Mouse (Mus musculus): ENCODE results near the gene Prkn. TPM values are rescaled to one million over a fixed set of nuclear protein-coding genes. Genes with fewer than 3 reads are reported as not detected.

Gene Prkn
- polyA plus RNA-seq, 1 experiment: 0.58 TPM

GRCm38 (mm10) chr17:11912136-11912535 lies 1072.0 kb downstream of the Prkn start:
- no peak overlapping the region for H3K27ac ChIP-seq (ENCODE audit: insufficient read depth, low read depth, low read length)
- WGBS: 73% methylated on average over 4 of the region's 4 CpGs
- TF ChIP-seq POLR2A (IDR thresholded peaks at IDR 0.05; ENCODE audit: low read depth, low read length): no peak
- no peak for TF ChIP-seq CTCF (IDR thresholded peaks at IDR 0.05; ENCODE audit: extremely low read depth, insufficient read length, insufficient replicate concordance, low read depth, low read length)
- no peaks in the 10 kb centered on the region for H3K27me3 ChIP-seq (ENCODE audit: control insufficient read depth, insufficient read depth, low read length)
- H3K4me1 ChIP-seq (ENCODE audit: control insufficient read depth, insufficient read depth, insufficient read length, low read length): no peaks in the 10 kb centered on the region
- no peak overlapping the region for H3K4me3 ChIP-seq (ENCODE audit: low read depth, low read length)
- H3K36me3 ChIP-seq (ENCODE audit: control insufficient read depth, insufficient read depth, low read length): no peaks in the 10 kb centered on the region

GRCm38 (mm10) chr17:11912872-11913365 lies 1072.7 kb downstream of the Prkn start:
- H3K4me3 ChIP-seq (ENCODE audit: low read depth, low read length): no peak overlapping the region
- H3K36me3 ChIP-seq (ENCODE audit: control insufficient read depth, insufficient read depth, low read length): no peaks in the 10 kb centered on the region
- no peaks in the 10 kb centered on the region for H3K4me1 ChIP-seq (ENCODE audit: control insufficient read depth, insufficient read depth, insufficient read length, low read length)
- WGBS: 7% methylated on average over 19 of the region's 19 CpGs
- H3K27ac ChIP-seq (ENCODE audit: insufficient read depth, low read depth, low read length): no peak overlapping the region
- H3K27me3 ChIP-seq (ENCODE audit: control insufficient read depth, insufficient read depth, low read length): no peaks in the 10 kb centered on the region
- TF ChIP-seq CTCF (IDR thresholded peaks at IDR 0.05; ENCODE audit: extremely low read depth, insufficient read length, insufficient replicate concordance, low read depth, low read length) (no peak), POLR2A (IDR thresholded peaks at IDR 0.05; ENCODE audit: low read depth, low read length) (no peak)

- Histone ChIP-seq H3K36me3 (ENCODE audit: control insufficient read depth, insufficient read depth, low read length) (no peaks in the 10 kb centered on the region), H3K4me3 (ENCODE audit: low read depth, low read length) (no peak overlapping the region), H3K4me1 (ENCODE audit: control insufficient read depth, insufficient read depth, insufficient read length, low read length) (no peaks in the 10 kb centered on the region), H3K27me3 (ENCODE audit: control insufficient read depth, insufficient read depth, low read length) (no peaks in the 10 kb centered on the region), H3K27ac (ENCODE audit: insufficient read depth, low read depth, low read length) (no peak overlapping the region)
- 32% methylated on average over 8 of the region's 8 CpGs for WGBS
- TF ChIP-seq CTCF (IDR thresholded peaks at IDR 0.05; ENCODE audit: extremely low read depth, insufficient read length, insufficient replicate concordance, low read depth, low read length) (no peak), POLR2A (IDR thresholded peaks at IDR 0.05; ENCODE audit: low read depth, low read length) (no peak)
Measured at GRCm38 (mm10) chr17:11913620-11914019, 1073.4 kb downstream of the Prkn start.

- 65% methylated on average over 5 of the region's 5 CpGs for WGBS
- Histone ChIP-seq H3K27ac (ENCODE audit: insufficient read depth, low read depth, low read length) (no peak overlapping the region), H3K4me3 (ENCODE audit: low read depth, low read length) (no peak overlapping the region), H3K27me3 (ENCODE audit: control insufficient read depth, insufficient read depth, low read length) (no peaks in the 10 kb centered on the region), H3K36me3 (ENCODE audit: control insufficient read depth, insufficient read depth, low read length) (no peaks in the 10 kb centered on the region), H3K4me1 (ENCODE audit: control insufficient read depth, insufficient read depth, insufficient read length, low read length) (no peaks in the 10 kb centered on the region)
- TF ChIP-seq CTCF (IDR thresholded peaks at IDR 0.05; ENCODE audit: extremely low read depth, insufficient read length, insufficient replicate concordance, low read depth, low read length) (no peak), POLR2A (IDR thresholded peaks at IDR 0.05; ENCODE audit: low read depth, low read length) (no peak)
Measured at GRCm38 (mm10) chr17:11914451-11914850, 1074.3 kb downstream of the Prkn start.

- no peak overlapping the region for H3K27ac ChIP-seq (ENCODE audit: insufficient read depth, low read depth, low read length)
- H3K4me3 ChIP-seq (ENCODE audit: low read depth, low read length): no peak overlapping the region
- TF ChIP-seq POLR2A (IDR thresholded peaks at IDR 0.05; ENCODE audit: low read depth, low read length): no peak
- no peak for TF ChIP-seq CTCF (IDR thresholded peaks at IDR 0.05; ENCODE audit: extremely low read depth, insufficient read length, insufficient replicate concordance, low read depth, low read length)
- H3K27me3 ChIP-seq (ENCODE audit: control insufficient read depth, insufficient read depth, low read length): no peaks in the 10 kb centered on the region
- no peaks in the 10 kb centered on the region for H3K36me3 ChIP-seq (ENCODE audit: control insufficient read depth, insufficient read depth, low read length)
- H3K4me1 ChIP-seq (ENCODE audit: control insufficient read depth, insufficient read depth, insufficient read length, low read length): no peaks in the 10 kb centered on the region
- WGBS: 45% methylated on average over 12 of the region's 12 CpGs
Measured at GRCm38 (mm10) chr17:11918123-11918801, 1078.1 kb downstream of the Prkn start.

GRCm38 (mm10) chr17:11919581-11919980 lies 1079.4 kb downstream of the Prkn start:
- H3K27me3 ChIP-seq (ENCODE audit: control insufficient read depth, insufficient read depth, low read length): no peaks in the 10 kb centered on the region
- no peak overlapping the region for H3K27ac ChIP-seq (ENCODE audit: insufficient read depth, low read depth, low read length)
- TF ChIP-seq CTCF (IDR thresholded peaks at IDR 0.05; ENCODE audit: extremely low read depth, insufficient read length, insufficient replicate concordance, low read depth, low read length) (no peak), POLR2A (IDR thresholded peaks at IDR 0.05; ENCODE audit: low read depth, low read length) (no peak)
- no peaks in the 10 kb centered on the region for H3K36me3 ChIP-seq (ENCODE audit: control insufficient read depth, insufficient read depth, low read length)
- 79% methylated on average over 6 of the region's 6 CpGs for WGBS
- H3K4me3 ChIP-seq (ENCODE audit: low read depth, low read length): no peak overlapping the region
- H3K4me1 ChIP-seq (ENCODE audit: control insufficient read depth, insufficient read depth, insufficient read length, low read length): no peaks in the 10 kb centered on the region

GRCm38 (mm10) chr17:11921026-11921425 lies 1080.8 kb downstream of the Prkn start:
- 84% methylated on average over 9 of the region's 9 CpGs for WGBS
- H3K27me3 ChIP-seq (ENCODE audit: control insufficient read depth, insufficient read depth, low read length): no peaks in the 10 kb centered on the region
- TF ChIP-seq POLR2A (IDR thresholded peaks at IDR 0.05; ENCODE audit: low read depth, low read length) (no peak), CTCF (IDR thresholded peaks at IDR 0.05; ENCODE audit: extremely low read depth, insufficient read length, insufficient replicate concordance, low read depth, low read length) (no peak)
- H3K4me3 ChIP-seq (ENCODE audit: low read depth, low read length): no peak overlapping the region
- no peaks in the 10 kb centered on the region for H3K4me1 ChIP-seq (ENCODE audit: control insufficient read depth, insufficient read depth, insufficient read length, low read length)
- no peak overlapping the region for H3K27ac ChIP-seq (ENCODE audit: insufficient read depth, low read depth, low read length)
- no peaks in the 10 kb centered on the region for H3K36me3 ChIP-seq (ENCODE audit: control insufficient read depth, insufficient read depth, low read length)

Measured in small intestine, adult 2 months (tissue).